Mouse (Mus musculus): ENCODE results near the gene Ltn1.

- TF ChIP-seq CTCF (IDR thresholded peaks at IDR 0.05; ENCODE audit: insufficient read depth, low read depth, low read length), result no peak
- no peak for TF ChIP-seq POLR2A (IDR thresholded peaks at IDR 0.05; ENCODE audit: insufficient read depth, low read depth, low read length)
These were observed 12.7 kb upstream of the Ltn1 start for GRCm38 (mm10) chr16:87445110-87445509.

All from olfactory bulb, adult 2 months (tissue).